Mouse (Mus musculus) ZHBTc4 (cell line): ENCODE data around the gene Yme1l1.

ENCODE experiments used
- DNase-seq: peaks from one replicate; pipeline ENCODE4 v3.0.0-alpha.2; 2011; ENCODE audit warnings: low read depth, low spot score

Gene Yme1l1

DNA sequence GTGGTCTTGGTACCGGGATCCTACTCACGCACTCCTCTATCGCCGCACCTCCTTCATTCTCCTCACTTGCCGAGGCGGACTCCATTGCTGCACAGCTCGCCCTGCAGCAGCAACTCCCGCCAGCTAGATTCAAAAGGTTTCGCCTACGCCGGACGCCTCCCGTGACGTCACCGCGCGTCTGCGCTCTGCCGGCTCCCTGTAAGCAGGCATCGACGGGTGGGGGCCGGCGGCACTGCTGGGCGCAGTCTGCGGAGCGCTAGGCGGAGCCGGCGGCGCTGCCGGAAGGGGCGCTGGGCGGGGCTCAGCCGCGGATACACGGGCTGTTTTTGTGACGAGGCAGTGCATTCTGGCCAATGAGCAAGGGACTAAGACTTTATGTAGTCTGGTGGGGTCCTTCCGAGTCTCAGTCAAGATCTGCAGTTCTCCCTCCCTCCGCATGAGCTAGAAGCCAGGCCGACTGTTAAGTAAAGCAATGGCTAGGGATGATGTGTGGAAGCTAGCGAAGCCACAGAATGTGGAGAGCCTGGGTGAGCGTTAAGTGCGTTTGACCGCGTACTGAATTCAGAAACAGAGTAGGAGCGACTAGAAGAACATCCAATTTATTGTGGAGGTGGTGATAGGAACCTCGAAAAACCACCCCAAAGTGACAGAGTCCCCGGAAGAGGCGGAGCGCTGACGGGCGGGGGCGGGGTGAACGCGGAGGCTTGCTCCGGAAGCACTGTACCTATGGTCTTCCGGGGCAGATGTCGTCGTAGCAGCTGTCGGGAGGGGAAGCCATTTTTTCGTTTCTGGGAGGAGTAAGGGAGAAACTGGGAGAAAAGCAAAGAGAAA, at the start of gene Yme1l1, which contains the start of gene Mastl:
Gene Yme1l1, plus strand, starts transcription at position 593 of the 831 bp plus-strand sequence.
Gene Mastl, minus strand, starts transcription at position 248 of the 831 bp plus-strand sequence.
- DNase-seq, result peak; percentile 99

DNA sequence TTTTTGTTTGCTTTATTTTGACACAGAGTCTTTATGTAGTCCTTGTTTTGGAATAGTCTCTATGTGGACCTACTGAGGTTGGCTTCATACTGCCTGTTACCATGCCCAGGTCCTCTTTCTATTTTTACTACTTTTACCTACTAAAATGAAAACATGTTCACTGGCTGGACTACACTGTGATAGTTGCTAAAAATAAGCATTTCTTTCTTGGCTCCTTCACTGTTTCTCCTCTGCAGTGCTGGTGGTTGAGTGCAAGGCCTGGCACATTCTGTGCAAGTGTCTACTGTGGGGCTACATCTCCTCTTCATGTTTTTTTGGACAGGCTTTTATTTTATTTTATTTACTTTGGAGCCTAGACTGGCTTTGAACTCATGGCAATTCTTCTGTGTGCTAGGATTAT, 36.6 kb upstream of the Yme1l1 start:
- DNase-seq, result no peak

DNA sequence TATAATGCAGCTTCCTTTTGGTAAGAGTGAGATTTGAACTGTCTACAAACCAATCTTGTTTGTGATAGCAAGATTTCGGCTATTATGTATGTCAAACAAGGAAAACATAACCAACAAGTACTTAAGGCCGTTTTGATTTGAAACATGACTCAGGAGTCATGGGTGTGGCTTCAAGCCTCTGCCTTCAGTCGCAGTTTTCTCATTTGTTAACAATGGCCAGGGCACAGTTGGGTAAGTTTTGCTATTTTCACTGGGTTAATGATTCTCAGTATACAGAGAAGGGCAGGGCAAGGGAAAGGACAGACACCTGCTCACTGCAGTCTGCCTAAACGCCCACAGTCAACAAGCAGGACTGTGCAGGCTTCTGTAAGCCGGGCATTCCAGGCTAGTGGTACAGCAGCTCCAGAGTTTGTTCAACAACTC, 959 bp upstream of the Yme1l1 start:
- DNase-seq, result peak; percentile 45

DNA sequence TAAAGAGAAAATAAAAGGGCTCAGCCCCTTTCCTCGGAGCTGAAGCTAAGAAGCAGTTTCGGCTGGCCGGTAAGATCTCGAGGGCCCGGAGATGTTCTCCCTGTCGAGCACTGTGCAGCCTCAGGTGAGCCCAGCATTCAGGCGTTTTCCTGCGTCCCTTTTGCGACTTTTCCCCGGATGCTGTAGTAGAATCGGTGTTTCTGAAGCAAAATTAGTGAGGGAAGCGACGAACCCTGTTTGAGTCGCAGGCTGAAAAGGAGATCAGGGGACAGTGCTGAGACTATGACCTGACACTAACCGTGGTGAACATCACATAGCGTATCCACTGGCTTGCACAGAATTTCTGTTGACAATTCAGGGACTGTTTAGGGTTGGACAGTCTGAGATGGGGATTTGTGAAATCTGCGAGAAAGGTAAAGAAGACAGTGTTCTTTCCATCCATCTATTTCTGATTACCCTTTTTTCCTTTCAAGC, 476 bp downstream of the Yme1l1 start:
- no peak for DNase-seq

DNA sequence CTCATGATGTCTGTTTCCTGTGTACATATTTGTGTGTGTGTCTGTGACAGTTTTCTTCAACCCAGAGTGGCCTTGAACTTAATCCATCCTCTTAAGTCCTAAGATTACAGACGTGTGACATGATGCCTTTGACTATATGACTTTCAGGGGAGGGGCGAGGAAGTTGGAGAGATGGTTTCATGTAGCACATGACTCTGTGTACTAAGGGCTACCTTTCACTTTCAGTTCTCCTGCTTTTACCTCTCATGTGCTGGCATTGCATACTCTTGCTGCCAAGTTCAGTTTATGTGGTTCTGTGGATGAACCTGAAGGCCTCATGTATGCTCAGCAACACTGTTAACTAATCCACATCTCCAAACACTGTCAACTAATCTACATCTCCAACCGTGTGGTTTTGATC, 16.1 kb downstream of the Yme1l1 start:
- DNase-seq, result no peak

DNA sequence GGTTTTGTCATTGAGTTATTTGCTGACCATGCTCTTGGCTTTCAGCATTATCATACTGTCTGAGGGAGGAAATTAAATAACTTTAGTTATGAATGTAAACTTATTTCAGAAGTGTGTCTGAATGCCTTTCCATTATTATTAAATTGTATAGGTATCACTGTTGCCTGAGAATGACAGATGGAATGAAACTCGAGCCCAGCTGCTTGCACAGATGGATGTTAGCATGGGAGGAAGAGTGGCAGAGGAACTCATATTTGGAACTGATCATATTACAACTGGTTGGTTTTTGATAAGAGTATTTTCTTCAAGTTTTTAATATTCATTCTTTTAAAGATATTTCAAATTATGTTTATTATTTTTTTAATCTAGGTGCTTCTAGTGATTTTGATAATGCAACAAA, 38.2 kb downstream of the Yme1l1 start:
- DNase-seq, result no peak

DNA sequence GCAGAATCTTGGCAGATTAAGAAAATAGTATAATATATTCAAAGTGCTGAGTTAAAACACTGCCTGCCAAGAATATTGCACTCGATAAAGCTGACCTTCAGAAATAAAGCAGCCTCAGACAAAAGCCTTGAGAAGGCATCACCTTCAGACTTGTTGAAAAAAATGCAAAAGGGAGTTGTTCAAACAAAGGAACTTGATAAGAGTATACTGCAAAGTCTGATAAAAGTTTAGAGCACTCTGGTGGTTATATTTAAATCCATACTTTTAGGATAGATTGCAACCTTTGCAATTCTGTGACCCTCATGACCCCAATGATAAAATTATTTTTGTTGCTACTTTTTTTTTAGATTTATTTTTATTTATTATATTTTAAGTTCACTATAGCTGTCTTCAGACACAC, 44.9 kb downstream of the Yme1l1 start:
- DNase-seq, result no peak

DNA sequence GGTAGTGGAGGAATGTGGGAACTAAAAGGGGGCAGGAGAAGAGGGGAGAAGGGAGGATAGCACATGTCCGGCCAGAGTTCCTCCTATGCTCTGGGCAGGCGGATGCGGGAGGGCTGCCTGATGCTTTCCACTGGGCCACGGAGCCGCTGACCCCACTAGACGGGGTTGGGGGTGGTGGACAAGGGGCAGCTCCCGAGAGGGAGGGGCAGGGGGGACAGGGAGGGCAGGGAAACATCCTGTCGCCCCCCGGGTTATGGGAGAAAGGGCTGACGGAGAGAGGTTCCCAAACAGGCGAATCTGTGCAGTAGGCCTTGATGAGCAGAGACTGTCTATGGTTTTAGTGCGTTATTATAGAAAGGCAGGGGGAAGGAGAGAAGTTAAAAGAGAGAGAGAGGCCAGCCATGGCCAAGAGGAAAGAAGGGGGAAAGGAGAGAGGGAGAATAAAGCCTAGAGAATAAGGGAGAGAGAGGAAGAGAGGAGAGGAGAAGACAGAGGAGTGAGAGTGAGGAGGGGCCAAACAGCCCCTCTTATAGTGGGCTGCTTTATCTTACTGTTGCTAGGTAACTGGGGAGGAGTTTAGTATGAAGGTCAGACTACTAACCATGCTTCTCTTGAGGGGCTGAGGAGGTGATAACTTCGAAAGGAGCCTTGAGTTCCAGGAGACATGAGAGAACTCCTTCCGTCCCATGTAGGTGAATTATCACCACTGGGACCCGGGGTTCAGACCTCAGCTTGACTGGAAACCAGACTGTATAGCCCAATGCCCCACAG, 46.9 kb downstream of the Yme1l1 start:
- DNase-seq, result no peak

DNA sequence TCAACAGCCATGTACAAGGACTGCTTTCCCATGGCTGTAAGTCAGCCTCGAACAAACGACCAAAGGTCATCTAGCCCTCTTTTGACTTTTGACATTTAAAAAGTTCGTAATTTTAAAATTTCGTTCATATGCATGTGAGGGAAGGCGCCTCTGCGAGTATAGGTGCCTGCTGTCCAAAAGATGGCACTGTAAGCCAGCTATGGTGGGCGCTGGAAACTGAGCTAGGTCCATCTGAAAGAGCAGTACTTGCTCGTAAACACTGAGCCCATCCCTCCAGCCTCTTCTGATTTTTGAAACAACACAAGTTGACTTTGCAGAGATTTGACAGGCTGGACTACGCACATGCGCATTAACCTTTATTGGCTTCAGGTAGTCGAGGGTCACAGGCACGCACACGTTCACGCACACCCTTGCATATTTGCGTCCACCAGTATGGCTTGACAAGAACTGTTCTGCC, 50.9 kb downstream of the Yme1l1 start, which contains the start of gene 4931423N10Rik:
Gene 4931423N10Rik, plus strand, starts transcription at position 407 of the 457 bp plus-strand sequence.
- DNase-seq, result no peak

DNA sequence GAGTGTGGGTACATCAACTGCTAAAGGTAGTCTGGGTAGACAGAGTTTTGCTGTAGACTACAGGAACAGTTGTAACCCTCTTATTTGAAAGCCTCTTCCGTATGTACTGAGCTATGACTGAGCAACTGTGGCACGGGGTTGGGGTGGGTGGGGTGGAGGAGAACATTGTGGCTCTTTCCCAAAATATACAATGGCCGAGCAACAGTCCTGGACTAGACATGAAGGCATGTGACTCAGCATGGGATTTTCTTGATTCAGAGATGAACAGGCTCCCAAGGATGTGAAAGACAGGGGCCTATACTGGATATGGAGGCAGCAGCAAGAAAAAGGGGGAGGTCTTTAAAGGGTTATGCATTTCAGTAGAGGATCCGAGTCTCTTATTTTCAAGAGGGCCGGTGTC, 57.5 kb downstream of the Yme1l1 start:
- DNase-seq, result no peak

DNA sequence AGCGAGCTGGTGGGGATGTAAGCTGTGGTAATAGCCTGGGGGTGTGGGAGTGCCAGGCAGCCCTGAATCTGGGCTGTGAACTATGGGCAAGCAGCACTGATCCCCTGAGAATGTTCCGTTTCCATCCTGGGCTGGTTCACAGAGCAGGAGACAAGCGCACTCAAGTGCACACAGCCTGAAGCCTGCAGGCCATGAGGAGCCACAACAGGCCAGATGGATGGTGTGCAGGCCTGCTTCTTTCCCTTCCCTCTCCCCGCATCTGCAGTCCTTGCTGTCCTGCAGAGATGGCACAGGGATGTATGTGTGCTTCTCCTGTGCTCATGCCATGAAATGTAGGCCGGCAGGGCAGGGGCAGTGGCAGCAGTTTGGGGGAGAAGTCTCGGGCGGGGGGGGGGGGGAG, 69.0 kb downstream of the Yme1l1 start:
- no peak for DNase-seq

DNA sequence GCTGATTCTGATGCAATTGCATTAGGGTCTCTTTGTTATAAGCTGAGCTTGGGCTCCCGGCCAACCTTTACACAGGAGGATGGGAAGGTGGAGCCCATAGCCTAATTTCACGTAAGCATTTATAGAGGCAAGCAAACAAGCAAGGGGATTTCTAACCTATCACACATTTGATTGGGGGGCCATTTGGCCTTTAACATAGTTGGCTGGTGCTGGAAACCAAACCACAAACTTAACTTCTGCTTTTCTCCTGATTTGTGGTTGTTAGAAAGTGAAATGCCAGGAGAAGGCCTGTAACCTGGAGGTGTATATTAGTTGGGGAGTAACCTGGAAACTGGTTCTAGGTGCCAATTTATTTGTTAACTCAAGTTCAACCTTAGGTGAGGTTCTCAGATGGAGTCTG, 72.3 kb downstream of the Yme1l1 start:
- DNase-seq, result no peak

DNA sequence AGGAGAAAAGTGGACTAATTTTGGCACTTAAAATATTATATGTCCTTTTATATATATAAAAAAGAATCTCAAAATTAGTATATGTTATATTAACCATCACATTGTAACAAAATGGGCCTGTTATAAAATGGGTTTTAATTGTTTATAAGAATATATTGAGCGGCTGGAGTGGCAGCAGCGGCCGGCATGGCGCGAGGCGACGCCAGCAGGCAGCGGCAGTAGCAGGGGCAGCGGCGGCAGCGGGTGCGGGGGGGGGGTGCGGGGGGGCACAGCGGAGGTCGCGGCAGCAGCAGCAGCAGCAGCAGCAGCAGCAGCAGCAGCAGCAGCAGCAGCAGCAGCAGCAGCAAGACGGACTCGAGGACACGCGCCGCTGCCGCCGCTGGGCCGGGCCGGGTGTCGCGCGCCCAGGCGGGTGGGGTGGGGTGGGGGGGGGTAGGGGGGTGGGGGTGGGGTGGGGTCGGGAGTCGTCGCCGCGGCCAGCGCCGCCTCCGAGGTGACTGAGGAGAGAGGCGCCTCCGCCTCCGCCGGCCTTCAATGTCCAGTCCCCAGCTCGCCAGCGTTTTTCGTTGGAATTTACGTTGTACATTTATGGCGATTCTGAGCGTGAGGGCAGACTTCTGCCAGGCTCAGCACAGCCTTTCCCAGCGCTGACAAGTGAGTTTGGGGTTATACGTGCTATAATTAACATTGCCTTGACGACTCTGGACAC, 78.0 kb downstream of the Yme1l1 start:
- DNase-seq, result peak; percentile 10
